Mouse (Mus musculus): ENCODE results near the gene Arhgap15. TPM values are rescaled to one million over a fixed set of nuclear protein-coding genes. Genes with fewer than 3 reads are reported as not detected.

Gene Arhgap15
- total RNA-seq, 2 experiments from 2014 or later, result 151 to 173 TPM

- no peak for ATAC-seq (ENCODE audit: poor library complexity, severe bottlenecking)
These were observed 33.5 kb downstream of the Arhgap15 start for GRCm38 (mm10) chr2:43782157-43782556.

- ATAC-seq (ENCODE audit: poor library complexity, severe bottlenecking), result peak; percentile 35
These were observed 35.4 kb downstream of the Arhgap15 start for GRCm38 (mm10) chr2:43783759-43784735.

DNA sequence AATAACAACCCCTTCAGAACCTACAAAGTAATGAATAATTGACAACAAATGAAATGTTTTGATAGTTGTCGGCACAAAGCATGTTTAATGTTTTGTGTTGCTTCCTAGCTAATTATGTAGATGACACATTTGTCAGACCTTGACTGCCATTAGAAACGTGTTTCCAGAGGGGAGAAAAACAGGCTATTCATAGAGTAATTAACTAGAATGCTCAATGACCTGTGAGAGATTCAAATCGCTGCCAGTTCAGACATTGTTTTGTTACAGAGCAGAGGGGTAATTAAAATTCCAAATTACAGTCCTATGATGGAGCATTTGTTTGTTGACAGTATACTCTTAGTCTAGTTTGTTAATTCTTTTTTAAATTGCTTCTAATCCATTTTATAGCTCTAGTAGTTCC, 37.5 kb downstream of the Arhgap15 start:
- ATAC-seq (ENCODE audit: poor library complexity, severe bottlenecking), result no peak

GRCm38 (mm10) chr2:43787141-43787540, 38.5 kb downstream of the Arhgap15 start:
- no peak for ATAC-seq (ENCODE audit: poor library complexity, severe bottlenecking)

DNA sequence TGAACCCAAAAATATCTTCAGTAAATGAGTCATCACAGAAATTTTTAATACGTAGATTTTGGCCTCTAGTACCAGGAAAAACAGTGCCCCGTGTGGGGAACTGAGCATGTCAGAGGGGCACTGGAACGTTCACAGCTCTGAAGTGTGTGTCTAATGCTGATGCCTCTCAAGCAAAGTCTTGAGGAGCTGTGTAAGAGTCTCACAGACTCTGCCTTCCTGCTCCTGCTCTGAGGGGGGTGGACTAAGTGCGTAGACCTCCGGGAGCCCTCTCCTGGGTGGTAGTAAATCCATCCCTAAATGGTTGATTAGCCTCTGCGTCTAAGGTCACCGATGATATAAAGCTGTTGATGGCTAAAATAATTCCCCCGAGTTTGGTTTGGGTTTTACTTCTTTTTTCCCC, 39.9 kb downstream of the Arhgap15 start:
- ATAC-seq (ENCODE audit: poor library complexity, severe bottlenecking), result no peak

- no peak for ATAC-seq (ENCODE audit: poor library complexity, severe bottlenecking)
These were observed 41.5 kb downstream of the Arhgap15 start for GRCm38 (mm10) chr2:43790049-43790693.

DNA sequence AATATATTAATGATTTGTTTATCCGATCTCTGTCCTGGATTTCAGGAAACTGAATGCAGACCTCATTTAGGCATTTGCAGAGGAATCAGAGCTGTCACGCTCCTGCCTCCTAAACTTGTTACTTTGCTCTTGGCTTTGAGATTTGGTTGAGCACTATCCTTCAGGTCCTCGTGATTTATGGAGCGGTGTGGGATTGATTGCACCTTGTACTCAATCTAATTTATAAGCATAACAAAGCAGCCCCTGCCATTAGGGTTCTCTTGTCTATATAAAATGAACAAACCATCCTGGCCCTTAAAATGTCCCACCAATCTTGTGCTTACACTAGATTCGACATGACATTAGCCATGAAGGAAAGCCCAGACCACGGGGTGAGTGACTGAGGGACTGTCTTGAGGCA, 43.0 kb downstream of the Arhgap15 start:
- no peak for ATAC-seq (ENCODE audit: poor library complexity, severe bottlenecking)

- no peak for ATAC-seq (ENCODE audit: poor library complexity, severe bottlenecking)
These were observed 44.5 kb downstream of the Arhgap15 start for GRCm38 (mm10) chr2:43793105-43793504.

DNA sequence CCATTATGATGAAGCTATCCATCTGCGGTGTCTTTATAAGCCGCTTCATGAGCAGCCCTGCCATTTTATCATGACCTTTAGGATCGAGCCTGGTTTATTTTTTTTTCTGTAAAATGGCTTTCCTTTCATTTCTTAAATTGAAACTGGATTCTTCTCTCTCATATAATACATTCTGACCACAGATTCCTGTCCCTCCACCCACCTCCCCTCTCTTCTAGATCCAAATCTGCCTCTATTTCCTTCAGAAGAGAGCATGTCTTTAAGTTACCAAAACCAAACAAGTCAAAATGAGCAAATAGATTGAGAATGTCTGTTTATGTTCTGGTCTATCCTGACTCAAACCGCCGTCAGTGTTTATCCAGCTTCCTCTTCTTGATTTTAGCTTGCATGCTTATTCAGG, 46.1 kb downstream of the Arhgap15 start:
- no peak for ATAC-seq (ENCODE audit: poor library complexity, severe bottlenecking)

DNA sequence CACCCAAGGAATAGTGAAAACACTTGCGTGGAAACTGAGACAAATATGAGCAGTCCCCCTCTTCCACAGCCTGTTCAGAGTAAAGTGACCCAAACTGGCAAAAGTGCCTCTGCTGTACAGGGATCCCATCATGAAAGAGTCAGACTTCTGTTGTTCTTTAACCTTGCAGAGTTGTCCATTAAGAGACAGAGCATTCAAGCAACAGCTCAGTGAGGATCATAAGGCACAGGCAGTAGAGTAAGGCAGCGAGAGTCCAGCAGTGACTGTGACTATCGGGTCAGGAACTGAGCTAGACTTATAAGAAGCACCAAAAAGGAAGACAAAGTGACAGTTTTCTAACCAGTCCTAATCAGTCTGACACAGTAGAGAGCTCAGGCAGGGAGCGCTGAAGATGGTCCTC, 47.8 kb downstream of the Arhgap15 start:
- no peak for ATAC-seq (ENCODE audit: poor library complexity, severe bottlenecking)

DNA sequence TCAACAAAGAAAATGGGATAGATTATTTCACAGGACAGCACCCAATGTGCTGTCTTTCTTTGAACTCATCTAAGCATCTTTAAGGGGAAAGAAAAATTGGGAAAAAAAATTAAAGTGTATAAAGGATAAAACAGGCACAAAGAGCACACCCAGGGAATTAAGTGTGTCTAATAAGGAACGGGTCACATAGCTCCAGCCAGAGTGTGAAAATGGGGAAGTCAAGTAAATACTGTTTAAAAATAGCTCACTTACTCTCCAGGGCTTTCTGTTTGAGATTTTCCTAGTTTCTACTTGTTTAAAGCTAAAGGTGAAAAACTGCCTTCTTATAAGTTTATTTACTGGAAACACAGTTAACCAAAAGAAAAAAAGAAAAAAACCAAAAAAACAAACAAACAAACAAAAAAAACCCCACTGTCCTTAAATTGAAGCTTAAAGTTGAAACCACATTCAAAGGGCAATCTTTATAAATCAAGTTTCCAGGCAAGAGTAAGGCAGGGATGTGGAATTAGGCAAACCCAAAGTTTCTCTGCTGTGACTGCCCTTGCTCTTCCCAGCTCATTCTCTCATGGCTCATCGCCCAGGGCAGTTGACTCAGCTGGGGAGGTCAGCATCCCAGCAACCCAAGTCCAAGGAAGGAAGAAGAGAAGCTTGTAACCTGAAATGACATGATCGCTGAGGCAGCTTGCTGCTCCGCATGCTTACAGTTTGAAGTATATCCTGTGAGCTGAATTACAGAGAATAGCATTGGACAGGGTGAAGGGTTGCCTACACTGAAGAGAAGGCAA, 57.5 kb downstream of the Arhgap15 start:
- ATAC-seq (ENCODE audit: poor library complexity, severe bottlenecking), result peak; percentile 84

GRCm38 (mm10) chr2:43815896-43816787, 67.5 kb downstream of the Arhgap15 start:
- no peak for ATAC-seq (ENCODE audit: poor library complexity, severe bottlenecking)

- ATAC-seq (ENCODE audit: poor library complexity, severe bottlenecking), result no peak
These were observed 68.4 kb downstream of the Arhgap15 start for GRCm38 (mm10) chr2:43816788-43817581.

GRCm38 (mm10) chr2:43835931-43836330, 87.3 kb downstream of the Arhgap15 start:
- ATAC-seq (ENCODE audit: poor library complexity, severe bottlenecking), result no peak

GRCm38 (mm10) chr2:43841644-43842043, 93.0 kb downstream of the Arhgap15 start:
- no peak for ATAC-seq (ENCODE audit: poor library complexity, severe bottlenecking)

DNA sequence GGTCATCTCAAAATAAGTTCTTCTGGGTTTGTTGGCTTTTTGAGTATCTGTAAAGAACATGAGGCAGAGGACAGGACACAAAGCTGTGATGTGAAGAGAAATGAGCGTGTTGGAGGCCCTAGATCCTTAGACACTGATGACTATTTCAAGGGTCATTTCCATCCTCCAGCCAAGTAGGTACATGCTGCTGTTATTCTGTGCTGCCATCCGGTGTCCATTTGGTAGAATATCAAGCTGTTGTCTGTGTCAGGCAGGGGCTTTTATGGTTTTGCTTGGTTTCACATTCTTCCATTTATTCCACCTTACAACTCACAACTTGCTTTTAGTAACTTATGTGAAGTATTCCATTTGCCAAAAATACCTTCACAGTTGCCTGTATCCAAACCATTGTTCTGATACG, 102.6 kb downstream of the Arhgap15 start:
- ATAC-seq (ENCODE audit: poor library complexity, severe bottlenecking), result peak; percentile 52; the same call in 1 of the 2 replicates

GRCm38 (mm10) chr2:43862709-43863108, 114.1 kb downstream of the Arhgap15 start:
- peak; percentile 96 for ATAC-seq (ENCODE audit: poor library complexity, severe bottlenecking)

DNA sequence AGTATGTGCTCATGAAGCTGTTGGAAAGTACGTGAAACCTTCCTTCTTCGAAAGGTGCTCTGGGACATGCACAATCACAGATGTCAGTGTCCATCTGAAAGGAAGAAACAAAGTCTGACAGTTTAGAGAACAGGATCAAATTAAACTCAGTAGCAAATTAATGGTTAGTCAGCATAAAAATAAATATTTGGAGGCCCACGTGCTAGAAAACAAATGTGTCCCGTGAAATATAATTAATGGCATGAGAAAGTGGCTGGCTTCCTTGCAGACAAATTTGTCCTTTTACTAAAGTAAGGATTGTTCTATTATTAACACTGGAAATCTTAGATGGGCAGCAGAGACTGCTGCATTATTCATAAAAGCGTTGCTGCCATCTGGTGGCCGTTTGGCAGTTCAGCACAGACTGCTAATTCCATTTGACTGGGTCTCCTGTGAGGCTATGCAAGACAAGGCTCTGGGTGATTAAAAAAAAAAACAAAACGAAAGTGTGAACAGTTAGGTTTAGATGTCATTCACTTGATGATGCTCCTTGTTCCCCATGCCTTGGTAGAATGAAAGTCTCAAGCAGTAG, 153.9 kb downstream of the Arhgap15 start:
- ATAC-seq (ENCODE audit: poor library complexity, severe bottlenecking), result peak; percentile 91

GRCm38 (mm10) chr2:43907496-43907895, 158.9 kb downstream of the Arhgap15 start:
- no peak for ATAC-seq (ENCODE audit: poor library complexity, severe bottlenecking)

Measured in megakaryocyte, adult 5-6 weeks (primary cell).